Mouse (Mus musculus): ENCODE measurements at regions not wholly inside any gene's neighbourhood (a gene's known extent, or its start where the extent isn't known, plus 50 kb on each side); places are given as distances from the start of the nearest gene placed in this dataset.

- no peaks in the 10 kb centered on the region for H3K27me3 ChIP-seq (ENCODE audit: control insufficient read depth, insufficient read depth, low read depth, low read length)
- H3K9ac ChIP-seq (ENCODE audit: low read depth, low read length) = no peak overlapping the region
- no peaks in the 10 kb centered on the region for H3K36me3 ChIP-seq (ENCODE audit: control insufficient read depth, insufficient read depth)
- H3K4me3 ChIP-seq (ENCODE audit: low read depth, low read length) = no peak overlapping the region
- no peak overlapping the region for H3K4me2 ChIP-seq (ENCODE audit: low read depth, low read length)
- H3K27ac ChIP-seq (ENCODE audit: low read length) = no peak overlapping the region
- ATAC-seq (ENCODE audit: low read depth) = no peak
- H3K4me1 ChIP-seq (ENCODE audit: control insufficient read depth, low read depth, low read length) = no peaks in the 10 kb centered on the region
- H3K9me3 ChIP-seq (replicated peaks; ENCODE audit: control insufficient read depth, low read length) = no peaks in the 10 kb centered on the region; the same call in 1 of the 2 replicates
Measured at GRCm38 (mm10) chr11:7927676-7928075, 714.0 kb upstream of the Igfbp3 start.

GRCm38 (mm10) chr11:7912036-7912435, 698.3 kb upstream of the Igfbp3 start:
- ATAC-seq (ENCODE audit: low read depth) = no peak

GRCm38 (mm10) chr11:7900266-7900665, 686.5 kb upstream of the Igfbp3 start:
- H3K9me3 ChIP-seq (replicated peaks; ENCODE audit: control insufficient read depth, low read length) = no peaks in the 10 kb centered on the region
- H3K27ac ChIP-seq (ENCODE audit: low read length) = no peak overlapping the region
- no peak overlapping the region for H3K9ac ChIP-seq (ENCODE audit: low read depth, low read length)
- ATAC-seq (ENCODE audit: low read depth) = no peak
- H3K36me3 ChIP-seq (ENCODE audit: control insufficient read depth, insufficient read depth) = no peaks in the 10 kb centered on the region
- H3K27me3 ChIP-seq (ENCODE audit: control insufficient read depth, insufficient read depth, low read depth, low read length) = no peaks in the 10 kb centered on the region
- H3K4me3 ChIP-seq (ENCODE audit: low read depth, low read length) = no peak overlapping the region
- no peak overlapping the region for H3K4me2 ChIP-seq (ENCODE audit: low read depth, low read length)
- no peaks in the 10 kb centered on the region for H3K4me1 ChIP-seq (ENCODE audit: control insufficient read depth, low read depth, low read length)

More at GRCm38 (mm10) chr11:7912036-7912435, 698.3 kb upstream of the Igfbp3 start:
- H3K4me2 ChIP-seq (ENCODE audit: low read depth, low read length) = no peak overlapping the region
- H3K36me3 ChIP-seq (ENCODE audit: control insufficient read depth, insufficient read depth) = no peaks in the 10 kb centered on the region
- WGBS (ENCODE audit: insufficient replicate concordance) = 43% methylated on average over 3 of the region's 3 CpGs
- no peaks in the 10 kb centered on the region for H3K27me3 ChIP-seq (ENCODE audit: control insufficient read depth, insufficient read depth, low read depth, low read length)
- no peaks in the 10 kb centered on the region for H3K4me1 ChIP-seq (ENCODE audit: control insufficient read depth, low read depth, low read length)
- H3K9me3 ChIP-seq (replicated peaks; ENCODE audit: control insufficient read depth, low read length) = no peaks in the 10 kb centered on the region
- no peak overlapping the region for H3K4me3 ChIP-seq (ENCODE audit: low read depth, low read length)
- H3K9ac ChIP-seq (ENCODE audit: low read depth, low read length) = no peak overlapping the region
- no peak overlapping the region for H3K27ac ChIP-seq (ENCODE audit: low read length)

- no peak for ATAC-seq (ENCODE audit: low read depth)
- Histone ChIP-seq H3K9ac (ENCODE audit: low read depth, low read length) (no peak overlapping the region), H3K4me1 (ENCODE audit: control insufficient read depth, low read depth, low read length) (no peaks in the 10 kb centered on the region), H3K9me3 (replicated peaks; ENCODE audit: control insufficient read depth, low read length) (no peaks in the 10 kb centered on the region), H3K36me3 (ENCODE audit: control insufficient read depth, insufficient read depth) (no peaks in the 10 kb centered on the region), H3K27ac (ENCODE audit: low read length) (no peak overlapping the region), H3K4me2 (ENCODE audit: low read depth, low read length) (no peak overlapping the region), H3K27me3 (ENCODE audit: control insufficient read depth, insufficient read depth, low read depth, low read length) (no peaks in the 10 kb centered on the region), H3K4me3 (ENCODE audit: low read depth, low read length) (no peak overlapping the region)
- 36% methylated on average over 5 of the region's 5 CpGs for WGBS (ENCODE audit: insufficient replicate concordance)
Measured at GRCm38 (mm10) chr11:7898204-7898603, 684.5 kb upstream of the Igfbp3 start.

GRCm38 (mm10) chr11:7880506-7880905, 666.8 kb upstream of the Igfbp3 start:
- Histone ChIP-seq H3K9me3 (replicated peaks; ENCODE audit: control insufficient read depth, low read length) (no peaks in the 10 kb centered on the region; the same call in 1 of the 2 replicates), H3K4me1 (ENCODE audit: control insufficient read depth, low read depth, low read length) (no peaks in the 10 kb centered on the region), H3K36me3 (ENCODE audit: control insufficient read depth, insufficient read depth) (no peaks in the 10 kb centered on the region), H3K9ac (ENCODE audit: low read depth, low read length) (no peak overlapping the region), H3K4me2 (ENCODE audit: low read depth, low read length) (no peak overlapping the region), H3K4me3 (ENCODE audit: low read depth, low read length) (no peak overlapping the region), H3K27me3 (ENCODE audit: control insufficient read depth, insufficient read depth, low read depth, low read length) (no peaks in the 10 kb centered on the region), H3K27ac (ENCODE audit: low read length) (no peak overlapping the region)
- no peak for ATAC-seq (ENCODE audit: low read depth)
- WGBS (ENCODE audit: insufficient replicate concordance) = 57% methylated on average over 2 of the region's 2 CpGs

- 58% methylated on average over 3 of the region's 3 CpGs for WGBS (ENCODE audit: insufficient replicate concordance)
- ATAC-seq (ENCODE audit: low read depth) = no peak
Measured at GRCm38 (mm10) chr11:7864116-7864515, 650.4 kb upstream of the Igfbp3 start.

GRCm38 (mm10) chr11:7863711-7864110, 650.0 kb upstream of the Igfbp3 start:
- no peaks in the 10 kb centered on the region for H3K36me3 ChIP-seq (ENCODE audit: control insufficient read depth, insufficient read depth)
- H3K4me2 ChIP-seq (ENCODE audit: low read depth, low read length) = no peak overlapping the region
- ATAC-seq (ENCODE audit: low read depth) = no peak
- H3K9me3 ChIP-seq (replicated peaks; ENCODE audit: control insufficient read depth, low read length) = no peaks in the 10 kb centered on the region
- H3K4me1 ChIP-seq (ENCODE audit: control insufficient read depth, low read depth, low read length) = no peaks in the 10 kb centered on the region
- WGBS (ENCODE audit: insufficient replicate concordance) = 45% methylated on average over 5 of the region's 5 CpGs
- H3K27ac ChIP-seq (ENCODE audit: low read length) = no peak overlapping the region
- no peak overlapping the region for H3K9ac ChIP-seq (ENCODE audit: low read depth, low read length)
- no peaks in the 10 kb centered on the region for H3K27me3 ChIP-seq (ENCODE audit: control insufficient read depth, insufficient read depth, low read depth, low read length)
- H3K4me3 ChIP-seq (ENCODE audit: low read depth, low read length) = no peak overlapping the region

More at GRCm38 (mm10) chr11:7864116-7864515, 650.4 kb upstream of the Igfbp3 start:
- Histone ChIP-seq H3K27me3 (ENCODE audit: control insufficient read depth, insufficient read depth, low read depth, low read length) (no peaks in the 10 kb centered on the region), H3K27ac (ENCODE audit: low read length) (no peak overlapping the region), H3K36me3 (ENCODE audit: control insufficient read depth, insufficient read depth) (no peaks in the 10 kb centered on the region), H3K9me3 (replicated peaks; ENCODE audit: control insufficient read depth, low read length) (no peaks in the 10 kb centered on the region), H3K9ac (ENCODE audit: low read depth, low read length) (no peak overlapping the region), H3K4me1 (ENCODE audit: control insufficient read depth, low read depth, low read length) (no peaks in the 10 kb centered on the region), H3K4me2 (ENCODE audit: low read depth, low read length) (no peak overlapping the region), H3K4me3 (ENCODE audit: low read depth, low read length) (no peak overlapping the region)

GRCm38 (mm10) chr11:7862547-7862946, 648.8 kb upstream of the Igfbp3 start:
- Histone ChIP-seq H3K4me2 (ENCODE audit: low read depth, low read length) (no peak overlapping the region), H3K27me3 (ENCODE audit: control insufficient read depth, insufficient read depth, low read depth, low read length) (no peaks in the 10 kb centered on the region), H3K9me3 (replicated peaks; ENCODE audit: control insufficient read depth, low read length) (no peaks in the 10 kb centered on the region), H3K9ac (ENCODE audit: low read depth, low read length) (no peak overlapping the region), H3K4me3 (ENCODE audit: low read depth, low read length) (no peak overlapping the region), H3K4me1 (ENCODE audit: control insufficient read depth, low read depth, low read length) (no peaks in the 10 kb centered on the region), H3K36me3 (ENCODE audit: control insufficient read depth, insufficient read depth) (no peaks in the 10 kb centered on the region), H3K27ac (ENCODE audit: low read length) (no peak overlapping the region)
- ATAC-seq (ENCODE audit: low read depth) = no peak

GRCm38 (mm10) chr11:7852612-7853011, 638.9 kb upstream of the Igfbp3 start:
- H3K9ac ChIP-seq (ENCODE audit: low read depth, low read length) = no peak overlapping the region
- no peaks in the 10 kb centered on the region; the same call in 1 of the 2 replicates for H3K9me3 ChIP-seq (replicated peaks; ENCODE audit: control insufficient read depth, low read length)
- no peaks in the 10 kb centered on the region for H3K27me3 ChIP-seq (ENCODE audit: control insufficient read depth, insufficient read depth, low read depth, low read length)
- no peak overlapping the region for H3K27ac ChIP-seq (ENCODE audit: low read length)
- no peak overlapping the region for H3K4me3 ChIP-seq (ENCODE audit: low read depth, low read length)
- H3K4me1 ChIP-seq (ENCODE audit: control insufficient read depth, low read depth, low read length) = no peaks in the 10 kb centered on the region
- H3K36me3 ChIP-seq (ENCODE audit: control insufficient read depth, insufficient read depth) = no peaks in the 10 kb centered on the region
- 45% methylated on average over 2 of the region's 2 CpGs for WGBS (ENCODE audit: insufficient replicate concordance)
- H3K4me2 ChIP-seq (ENCODE audit: low read depth, low read length) = no peak overlapping the region
- ATAC-seq (ENCODE audit: low read depth) = no peak
